7 mouse cellular contexts compared by ENCODE assay signal in the genomic region with DNA sequence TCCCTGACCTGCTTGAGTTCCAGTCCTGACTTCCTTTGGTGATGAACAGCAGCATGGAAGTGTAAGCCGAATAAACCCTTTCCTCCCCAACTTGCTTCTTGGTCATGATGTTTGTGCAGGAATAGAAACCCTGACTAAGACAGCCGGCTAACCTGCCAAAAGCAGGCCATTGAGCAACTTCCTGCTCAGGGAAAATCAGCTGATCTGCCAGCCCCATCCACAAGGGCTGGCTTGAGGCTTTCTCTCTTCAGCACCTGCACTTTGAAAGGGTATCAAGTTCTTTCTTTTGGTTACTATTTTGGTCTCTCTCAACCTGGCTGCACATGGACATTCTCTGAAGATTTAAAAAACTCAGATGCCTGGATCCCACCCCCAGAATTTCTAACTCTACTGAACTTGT. TPM values are rescaled to one million over a fixed set of nuclear protein-coding genes. Genes with fewer than 3 reads are reported as not detected.
DNase-seq lines count a peak whose midpoint lies in the region; ATAC-seq and TF ChIP-seq lines count a peak whose summit lies in the region.
"Not testable (repeated sequence)": the region's sequence is repeated elsewhere in the genome, so short reads cannot be mapped to it uniquely, and the experiment has no call there.

No protein-coding gene starts in this region.

- WGBS in heart, embryonic 13.5 days, result 49% methylated on average over 2 of the region's 2 CpGs
- 27% methylated on average over 2 of the region's 2 CpGs for WGBS in thymus, adult 2 months

- H3K27ac ChIP-seq in bone marrow macrophage, adult 2 months (ENCODE audit: insufficient read depth, low read depth, low read length), result peak overlapping the region; percentile 46
- peak overlapping the region; percentile 42 for H3K27ac ChIP-seq in heart, embryonic 13.5 days (replicated peaks)
- not testable (repeated sequence) for H3K27ac ChIP-seq in thymus, adult 2 months (ENCODE audit: control insufficient read depth, insufficient read depth, low read length)

- not testable (repeated sequence) for TF ChIP-seq POLR2A in bone marrow macrophage, adult 2 months (IDR thresholded peaks at IDR 0.05; ENCODE audit: borderline replicate concordance, low read depth, low read length); thymus, adult 2 months (IDR thresholded peaks at IDR 0.05; ENCODE audit: control insufficient read depth, extremely low read depth, insufficient read depth, low read length, poor library complexity)

- not testable (repeated sequence) for H3K36me3 ChIP-seq in heart, embryonic 13.5 days; thymus, adult 2 months (ENCODE audit: control insufficient read depth, insufficient read depth, low read length)

- H3K4me1 ChIP-seq in bone marrow macrophage, adult 2 months (ENCODE audit: control insufficient read depth, insufficient read depth, low read length), result peaks cover 33% of the 10 kb centered on the region
- H3K4me1 ChIP-seq in heart, embryonic 13.5 days, result peaks cover 30% of the 10 kb centered on the region
- H3K4me1 ChIP-seq in thymus, adult 2 months (replicated peaks; ENCODE audit: control insufficient read depth, insufficient read depth, low read length), result peaks cover 16% of the 10 kb centered on the region

- not testable (repeated sequence) for H3K9ac ChIP-seq in heart, embryonic 13.5 days

- H3K4me2 ChIP-seq in heart, embryonic 13.5 days, result not testable (repeated sequence)

- not testable (repeated sequence) for ATAC-seq in heart, embryonic 13.5 days (ENCODE audit: extremely low read depth, insufficient number of reproducible peaks, low FRiP score, low TSS enrichment)

- not testable (repeated sequence) for H3K4me3 ChIP-seq in bone marrow macrophage, adult 2 months (ENCODE audit: insufficient read depth, low read length); heart, embryonic 13.5 days; thymus, adult 2 months (ENCODE audit: control insufficient read depth, insufficient read depth, low read length)

- TF ChIP-seq CTCF in bone marrow macrophage, adult 2 months (IDR thresholded peaks at IDR 0.05; ENCODE audit: low read depth, low read length); thymus, adult 2 months (IDR thresholded peaks at IDR 0.05; ENCODE audit: borderline replicate concordance, control insufficient read depth, extremely low read depth, insufficient read depth, low read length, poor library complexity): not testable (repeated sequence)

- not testable (repeated sequence) for H3K9me3 ChIP-seq in heart, embryonic 13.5 days

- peak; percentile 54 for DNase-seq in adipocyte (ENCODE audit: low spot score)
- DNase-seq in heart, adult 18-20 months, result peak; percentile 31 to 53
- peak; percentile 30 for DNase-seq in kidney, postnatal 14 days
- peak; percentile 41 for DNase-seq in lung, postnatal 25 days (ENCODE audit: low spot score)
- DNase-seq in thymus, adult 2 months, result peak; percentile 28

- H3K27me3 ChIP-seq in heart, embryonic 13.5 days (replicated peaks); thymus, adult 2 months (ENCODE audit: control insufficient read depth, insufficient read depth, low read length): not testable (repeated sequence)

RNA-seq across cellular contexts. Expression of a gene that starts 3.1 kb away (rescaled TPM):
- 3,849 and 4,223 TPM in 2 replicates for polyA plus RNA-seq in bone marrow macrophage, adult 2 months (2012; ENCODE audit: insufficient read depth, insufficient read length, missing spikeins)
- 1,000 to 10,000 TPM; 2,629 to 3,296 TPM for total RNA-seq in heart, adult 18-20 months (2021)
- 849 and 910 TPM in 2 replicates for polyA plus RNA-seq in heart, embryonic 13.5 days (2015; fragmentation: Nextera tagmentation; extraction: Ambion mirVana)
- polyA plus RNA-seq in thymus, adult 2 months (2012; rRNA removed), result 2,302 and 2,614 TPM in 2 replicates

RNA-seq across cellular contexts. Expression of a gene that starts 54.9 kb away (rescaled TPM):
- 26.8 and 33.3 TPM in 2 replicates for polyA plus RNA-seq in bone marrow macrophage, adult 2 months (2012; ENCODE audit: insufficient read depth, insufficient read length, missing spikeins)
- total RNA-seq in heart, adult 18-20 months (2021), result 10 to 100 TPM; 16.6 to 18.5 TPM
- 4.8 and 5.5 TPM in 2 replicates for polyA plus RNA-seq in heart, embryonic 13.5 days (2015; fragmentation: Nextera tagmentation; extraction: Ambion mirVana)
- 10.9 and 15.7 TPM in 2 replicates for polyA plus RNA-seq in thymus, adult 2 months (2012; rRNA removed)
